Mouse (Mus musculus) brain, embryonic 14.5 days (tissue): ENCODE data around the gene Chst15. TPM values are rescaled to one million over a fixed set of nuclear protein-coding genes. Genes with fewer than 3 reads are reported as not detected.
A peak's percentile ranks its signal among the peaks of the same experiment; 100 is the strongest.

Source experiments
- DNase-seq: peaks from one replicate; pipeline ENCODE4 v3.0.0-alpha.2; 2011; ENCODE audit warnings: low read depth
- CTCF ChIP-seq: fragments of 200-500 bp; IDR thresholded peaks from 2 replicates; pipeline ENCODE4 v1.5.1; 2012; ENCODE audit warnings: inconsistent platforms, mild to moderate bottlenecking, moderate library complexity, borderline replicate concordance; ENCODE audit not compliant: insufficient read depth, insufficient read length; ENCODE audit errors: extremely low read depth
- POLR2A ChIP-seq: fragments of 200-500 bp; IDR thresholded peaks from 2 replicates; pipeline ENCODE4 v1.6.1; 2012; ENCODE audit warnings: mild to moderate bottlenecking, inconsistent platforms, borderline replicate concordance; ENCODE audit not compliant: poor library complexity, insufficient read depth, insufficient read length, severe bottlenecking; ENCODE audit errors: extremely low read depth
- polyA plus RNA-seq: library from polyadenylated mRNA; depleted of rRNA; stranded (reverse); fragments of >200 nt; gene quantifications from 2 replicates; pipeline ENCODE4 v1.2.3, GENCODE M21; 2012

Chst15 gene
- polyA plus RNA-seq, 1 experiment, result 14.4 TPM

DNA sequence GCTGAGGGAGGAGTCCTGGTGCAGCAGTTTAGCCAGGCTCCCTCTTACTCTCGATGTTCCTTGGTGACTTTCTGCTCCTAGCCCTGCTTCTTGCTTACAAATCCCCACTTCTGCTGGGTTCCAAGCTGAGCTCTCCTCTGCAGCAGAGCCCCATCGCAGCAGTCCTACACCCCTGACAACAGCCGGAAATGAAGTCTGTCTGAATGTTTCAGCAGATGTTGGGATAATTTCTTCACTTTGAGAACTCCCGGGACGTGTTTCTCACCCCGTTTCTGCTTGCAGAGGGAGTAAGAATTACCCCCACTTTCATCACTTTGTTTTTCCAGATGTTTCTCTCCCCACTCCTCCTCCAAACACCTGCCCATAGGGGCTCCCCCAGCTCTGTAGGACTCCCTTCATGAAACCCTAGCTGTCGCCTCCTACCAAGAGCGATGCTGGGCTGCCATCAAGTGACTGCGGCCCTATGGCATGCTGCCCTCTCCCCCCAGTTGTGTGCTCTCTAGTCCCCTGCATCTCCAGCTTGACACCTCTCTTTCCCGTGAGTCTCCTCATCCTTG is 67.4 kb downstream of the Chst15 start:
- no peak for TF ChIP-seq CTCF
- no peak for TF ChIP-seq POLR2A
- no peak for DNase-seq

DNA sequence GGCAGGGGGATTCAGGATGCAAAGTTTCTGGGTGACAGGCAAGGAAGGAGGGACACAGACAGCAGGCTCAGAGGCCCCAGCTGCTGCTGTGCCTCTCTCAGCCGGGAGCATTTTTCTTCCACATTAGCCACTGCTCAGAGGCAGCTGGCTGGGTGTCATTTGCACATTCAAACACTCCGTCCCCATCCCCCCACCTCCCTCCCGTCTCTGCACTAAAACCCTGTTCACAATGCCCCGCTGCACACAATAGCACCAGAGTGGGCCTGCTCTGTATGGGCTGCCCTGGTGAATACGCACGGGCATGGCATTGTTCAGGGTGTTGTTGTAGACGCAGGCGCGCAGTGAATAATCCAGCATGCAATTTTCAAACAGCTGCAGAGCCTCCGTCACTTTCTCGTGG is 69.5 kb downstream of the Chst15 start:
- peak; percentile 97 for DNase-seq
- no peak for TF ChIP-seq CTCF
- no peak for TF ChIP-seq POLR2A

GRCm38 (mm10) chr7:132247091-132247490 is 69.9 kb downstream of the Chst15 start:
- TF ChIP-seq POLR2A (no peak), CTCF (no peak)
- no peak for DNase-seq

- no peak for DNase-seq
- TF ChIP-seq POLR2A, result no peak
Observed at GRCm38 (mm10) chr7:132245730-132246129, 71.3 kb downstream of the Chst15 start.

- no peak for TF ChIP-seq POLR2A
- TF ChIP-seq CTCF, result no peak
- no peak for DNase-seq
Observed at GRCm38 (mm10) chr7:132244637-132245036, 72.4 kb downstream of the Chst15 start.

DNA sequence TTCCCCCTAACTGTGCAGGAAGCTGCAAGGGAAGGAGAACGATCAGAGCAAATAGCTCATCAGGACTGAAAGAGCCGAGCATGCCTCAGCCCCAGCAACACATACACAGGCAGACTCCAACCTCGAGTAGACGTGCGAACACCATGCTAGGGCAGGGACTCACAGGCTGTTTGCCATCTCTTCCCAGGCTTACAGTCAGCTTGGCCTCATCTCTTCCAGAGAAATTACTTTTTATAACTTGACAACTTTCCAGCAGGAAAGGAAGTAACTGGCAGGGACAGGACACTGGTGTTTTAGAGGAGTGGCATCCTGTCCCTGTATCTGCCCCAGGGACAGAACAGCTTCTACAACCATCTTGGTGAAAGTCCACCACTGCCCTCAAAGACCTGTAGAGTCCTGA is 73.8 kb downstream of the Chst15 start:
- no peak for DNase-seq
- TF ChIP-seq CTCF (no peak), POLR2A (no peak)

GRCm38 (mm10) chr7:132242617-132243141 is 74.3 kb downstream of the Chst15 start:
- TF ChIP-seq CTCF, result no peak
- TF ChIP-seq POLR2A, result no peak
- DNase-seq, result no peak

DNA sequence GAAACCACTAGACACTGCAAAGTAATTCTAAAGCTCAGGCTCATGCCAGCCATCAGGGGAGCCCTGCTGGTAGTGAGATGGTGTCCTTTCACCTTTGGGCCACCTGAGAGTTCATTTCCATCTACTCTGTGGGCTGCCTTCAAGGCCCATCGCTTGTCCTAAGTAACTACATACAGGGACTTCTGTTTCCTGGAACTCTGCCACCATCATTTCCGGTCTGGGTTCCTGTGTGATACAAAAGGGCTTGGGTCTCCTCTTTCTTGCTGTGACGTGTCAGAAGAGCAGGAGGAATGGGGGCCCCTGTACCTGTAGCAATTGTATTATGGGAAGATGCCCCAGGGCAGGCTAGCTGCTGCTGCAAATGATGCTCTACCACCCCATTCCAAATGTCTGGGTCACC is 78.1 kb downstream of the Chst15 start:
- no peak for DNase-seq
- TF ChIP-seq POLR2A (no peak), CTCF (no peak)

DNA sequence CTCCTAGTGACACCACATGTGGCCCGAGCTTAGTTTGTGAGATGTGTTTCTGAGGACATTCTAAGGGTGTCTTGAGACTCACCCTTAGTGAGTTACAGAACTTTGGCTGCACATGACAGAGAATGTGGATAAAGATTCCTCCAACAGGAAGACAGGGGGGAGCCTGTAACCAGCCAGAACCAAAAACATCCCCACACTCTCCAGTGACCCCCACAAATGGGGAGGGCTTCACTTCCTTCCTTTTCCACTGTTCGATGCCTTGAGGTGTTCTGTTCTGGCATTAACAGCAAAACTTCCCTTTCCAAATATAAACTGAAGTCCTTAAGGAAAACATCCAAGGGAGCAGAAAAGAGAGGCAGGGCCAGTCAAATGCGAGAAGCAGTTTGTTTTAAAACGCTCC is 79.8 kb downstream of the Chst15 start:
- TF ChIP-seq POLR2A (no peak), CTCF (no peak)

GRCm38 (mm10) chr7:132236789-132237188 is 80.2 kb downstream of the Chst15 start:
- no peak for DNase-seq
- TF ChIP-seq POLR2A, result no peak
- no peak for TF ChIP-seq CTCF

More for the DNA sequence above, 79.8 kb downstream of the Chst15 start:
- no peak for DNase-seq

- TF ChIP-seq CTCF, result no peak
- no peak for TF ChIP-seq POLR2A
- no peak for DNase-seq
Observed at GRCm38 (mm10) chr7:132234250-132234649, 82.8 kb downstream of the Chst15 start.

GRCm38 (mm10) chr7:132233732-132234131 is 83.3 kb downstream of the Chst15 start:
- TF ChIP-seq CTCF (no peak), POLR2A (no peak)

GRCm38 (mm10) chr7:132232937-132233336 is 84.1 kb downstream of the Chst15 start:
- DNase-seq, result no peak
- no peak for TF ChIP-seq CTCF
- no peak for TF ChIP-seq POLR2A

More at GRCm38 (mm10) chr7:132233732-132234131, 83.3 kb downstream of the Chst15 start:
- DNase-seq, result no peak

GRCm38 (mm10) chr7:132231476-132231875 is 85.6 kb downstream of the Chst15 start:
- no peak for TF ChIP-seq CTCF
- TF ChIP-seq POLR2A, result no peak

More at GRCm38 (mm10) chr7:132231476-132231875, 85.6 kb downstream of the Chst15 start:
- DNase-seq, result no peak
